Mouse (Mus musculus) induced T-regulatory cell, adult 2 months (primary cell): ENCODE data around the gene Galp.
"Not testable (repeated sequence)": the region's sequence is repeated elsewhere in the genome, so short reads cannot be mapped to it uniquely, and the experiment has no call there.

ENCODE experiments used
- DNase-seq: peaks from one replicate; pipeline ENCODE4 v3.0.0-alpha.2; 2012; ENCODE audit warnings: low read depth

Gene Galp

DNA sequence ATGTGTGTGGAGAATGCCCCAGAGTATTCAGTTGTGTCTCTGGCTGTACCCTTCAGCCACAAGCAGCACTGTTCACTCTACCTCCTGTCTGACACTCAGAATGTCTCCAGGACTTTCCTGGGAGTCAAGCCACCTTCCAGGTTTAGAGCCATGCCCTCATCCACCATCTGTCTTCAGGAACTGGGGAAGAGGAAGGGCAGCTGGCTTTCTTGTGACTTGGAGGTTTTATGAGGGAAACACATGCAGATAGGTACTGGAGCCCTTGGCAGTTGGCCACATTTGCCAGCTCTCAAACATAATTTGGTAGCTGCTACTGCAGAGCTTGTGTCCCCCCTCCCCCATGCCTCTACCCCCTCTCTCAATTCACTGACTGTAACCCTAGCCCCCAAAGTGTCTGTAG, 17.9 kb upstream of the Galp start:
- no peak for DNase-seq

DNA sequence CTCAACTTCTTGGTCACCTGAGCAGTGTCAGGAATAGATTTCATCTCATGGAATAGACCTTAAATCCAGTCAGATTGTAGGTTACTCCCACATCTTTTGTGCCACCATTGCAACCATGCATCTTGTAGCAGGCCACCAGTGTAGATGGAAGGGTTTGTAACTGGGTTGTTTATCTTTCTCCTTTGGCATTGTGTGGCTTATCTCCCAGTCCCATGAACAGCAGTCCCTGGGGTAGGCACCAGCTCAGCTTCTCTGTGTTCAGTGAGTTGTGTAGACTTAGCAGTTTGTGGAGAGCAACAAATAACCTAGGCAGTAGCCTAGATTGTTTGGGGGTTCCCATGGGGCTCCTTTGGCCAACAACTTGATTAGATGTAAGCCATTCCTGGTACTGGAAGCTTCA, 14.0 kb upstream of the Galp start:
- no peak for DNase-seq

DNA sequence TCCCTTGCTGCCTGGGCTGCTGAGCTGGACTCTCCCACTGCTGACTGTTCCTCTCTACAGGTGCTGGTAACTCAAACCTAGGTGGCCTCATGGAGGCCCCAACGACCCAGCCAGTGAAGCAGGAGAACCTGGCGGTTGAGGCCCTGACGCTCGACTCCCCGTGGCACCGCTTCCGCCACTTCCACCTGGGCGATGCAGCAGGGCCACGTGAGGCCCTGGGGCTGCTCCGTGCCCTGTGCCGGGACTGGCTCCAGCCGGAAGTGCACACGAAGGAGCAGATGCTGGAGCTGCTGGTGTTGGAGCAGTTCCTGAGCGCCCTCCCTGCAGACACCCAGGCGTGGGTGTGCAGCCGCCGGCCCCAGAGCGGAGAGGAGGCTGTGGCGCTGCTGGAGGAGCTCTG, 13.1 kb upstream of the Galp start:
- DNase-seq: no peak

DNA sequence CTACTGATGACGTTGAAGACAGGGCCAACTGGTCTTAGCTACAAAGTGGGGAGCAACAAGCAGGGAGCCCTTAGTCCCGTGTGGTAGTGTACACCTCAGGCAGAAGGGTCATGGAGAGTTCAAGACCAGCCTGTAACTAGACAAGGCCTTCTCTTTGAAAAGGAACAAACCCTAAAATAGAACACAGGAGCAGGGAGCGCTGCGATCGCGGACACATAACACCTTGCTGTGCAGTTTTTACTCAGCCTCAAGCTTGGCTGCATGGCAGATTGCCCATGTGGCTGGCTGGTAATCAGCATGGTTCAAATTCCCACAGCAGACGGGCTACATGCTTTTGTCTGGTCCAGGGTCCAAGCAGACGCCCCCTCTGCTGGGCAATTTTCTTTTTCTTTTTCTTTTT, 12.4 kb upstream of the Galp start:
- DNase-seq: no peak

DNA sequence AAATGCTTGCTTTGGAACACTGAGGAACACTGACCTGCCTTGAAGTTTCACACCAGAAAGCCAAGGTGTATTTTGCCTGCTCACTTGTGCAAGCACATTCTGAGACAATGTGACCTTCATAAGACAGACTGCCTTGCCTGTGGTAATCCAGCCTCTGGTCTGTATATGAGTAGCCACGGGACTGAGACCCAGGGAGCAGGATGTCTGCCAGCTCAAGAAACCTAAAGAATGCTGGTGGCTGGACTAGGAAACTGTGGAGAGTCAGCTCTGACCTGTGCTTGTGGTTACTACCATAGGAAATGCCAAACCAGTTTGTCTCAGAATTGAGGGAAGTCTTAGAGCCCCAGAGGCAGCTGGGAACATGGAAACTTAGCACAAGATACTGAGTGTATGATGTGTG, 11.5 kb upstream of the Galp start:
- no peak for DNase-seq

DNA sequence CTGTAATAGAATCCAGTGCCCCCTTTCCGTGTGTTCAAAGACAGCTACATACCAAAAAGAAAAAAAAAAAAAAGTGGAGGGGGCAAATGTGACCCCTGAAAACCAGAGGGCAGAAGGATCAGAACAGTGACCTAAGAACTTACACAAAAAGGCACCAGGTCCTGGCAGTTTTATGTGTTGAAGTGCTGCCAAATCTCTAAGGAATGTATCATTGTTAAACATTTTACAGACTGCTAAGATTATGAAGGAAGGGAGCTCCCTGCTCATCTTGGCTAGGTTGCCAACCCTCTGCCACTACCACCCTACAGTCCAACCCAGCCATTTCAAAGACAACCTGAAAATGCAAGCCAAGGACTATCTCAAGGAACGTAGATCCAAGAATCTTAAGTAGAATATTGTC, 10.7 kb upstream of the Galp start:
- no peak for DNase-seq

DNA sequence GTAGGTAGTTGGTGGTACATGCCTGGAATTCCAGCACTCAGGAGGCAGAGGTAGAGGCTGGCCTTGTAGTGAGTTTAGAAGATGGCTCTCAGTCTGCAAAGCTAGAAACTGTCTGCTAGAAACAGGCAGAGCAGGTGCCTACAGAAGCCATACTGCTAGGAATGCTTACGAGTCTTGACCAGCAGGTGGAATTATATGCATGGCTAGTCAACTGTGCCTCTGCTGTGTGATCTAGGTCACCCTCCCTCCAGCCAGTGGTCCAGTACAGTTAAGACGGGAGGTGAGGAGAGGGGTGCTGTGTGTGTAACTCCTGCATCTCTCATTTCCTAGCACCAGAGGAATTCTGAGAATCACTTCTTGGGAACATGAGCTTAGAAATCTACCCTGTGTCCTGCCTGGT, 10.1 kb upstream of the Galp start:
- DNase-seq: no peak

DNA sequence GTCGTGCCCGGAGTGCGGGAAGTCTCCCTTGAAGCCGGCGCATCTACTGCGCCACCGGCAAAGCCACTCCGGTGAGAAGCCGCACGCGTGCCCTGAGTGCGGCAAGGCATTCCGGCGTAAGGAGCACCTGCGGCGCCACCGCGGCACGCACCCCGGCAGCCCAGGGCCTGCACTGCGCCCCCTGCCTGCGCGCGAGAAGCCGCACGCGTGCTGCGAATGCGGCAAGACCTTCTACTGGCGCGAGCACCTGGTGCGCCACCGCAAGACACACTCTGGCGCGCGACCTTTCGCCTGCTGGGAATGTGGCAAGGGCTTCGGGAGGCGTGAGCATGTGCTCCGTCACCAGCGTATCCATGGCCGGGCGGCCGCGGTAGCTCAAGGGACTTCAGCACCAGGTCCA, 7.3 kb upstream of the Galp start:
- DNase-seq: no peak

DNA sequence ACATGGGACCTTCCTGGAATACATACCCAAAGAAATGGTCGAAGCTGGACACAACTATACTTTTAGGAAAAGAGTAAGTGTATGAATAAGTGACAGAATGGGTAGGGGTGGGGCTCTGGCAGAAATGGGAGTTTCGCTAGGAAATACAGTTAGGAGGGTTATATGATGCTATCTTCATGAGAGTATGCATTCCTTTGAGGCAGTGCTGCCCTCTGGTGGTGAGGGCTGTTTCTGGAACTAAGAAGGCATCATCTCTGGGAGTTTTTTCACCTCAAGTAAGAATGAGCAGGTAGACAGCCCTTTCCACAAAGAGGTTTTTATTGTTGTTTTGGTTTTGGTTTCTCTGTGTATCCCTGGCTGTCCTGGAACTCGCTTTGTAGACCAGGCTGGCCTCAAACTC, 5.5 kb upstream of the Galp start:
- peak; percentile 87 for DNase-seq

DNA sequence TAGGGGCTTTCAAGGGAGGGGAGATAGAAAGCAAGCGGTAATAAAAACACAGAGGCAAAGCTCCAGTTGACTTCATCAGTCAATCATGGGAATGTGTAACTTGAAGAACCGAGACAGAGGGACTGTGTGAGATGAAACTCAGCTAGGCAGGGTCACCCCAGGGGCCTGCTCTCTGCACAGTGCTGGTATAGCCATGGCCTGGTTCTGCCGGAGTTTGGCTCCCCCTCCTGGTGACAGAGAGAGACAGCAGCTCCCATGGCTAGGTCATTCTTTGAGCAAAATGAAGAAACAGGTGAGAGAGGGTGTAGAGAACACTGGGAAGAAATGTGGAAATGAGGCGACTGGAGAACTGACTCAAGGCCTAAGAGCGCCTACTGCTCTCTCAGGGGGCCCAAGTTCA, 2.8 kb upstream of the Galp start:
- peak; percentile 76 for DNase-seq

DNA sequence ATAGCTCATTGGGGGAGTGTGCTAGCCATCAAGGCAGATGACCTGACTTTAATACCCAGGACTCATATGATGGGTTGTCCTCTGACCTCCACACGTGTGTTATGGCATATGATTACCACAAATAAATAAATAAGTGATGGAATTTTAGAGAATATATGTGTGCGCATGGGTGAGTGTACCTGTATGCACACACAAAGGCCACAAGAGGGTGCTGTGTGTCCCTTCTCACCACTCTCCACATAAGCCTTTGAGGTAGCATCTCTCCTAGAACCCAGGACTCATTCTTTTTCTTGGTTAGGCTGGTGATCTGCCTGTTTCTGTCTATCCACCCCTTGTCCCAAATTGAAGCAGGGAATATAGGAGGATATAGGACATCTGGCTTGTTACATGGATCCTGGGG, 1.1 kb upstream of the Galp start:
- DNase-seq: peak; percentile 16

DNA sequence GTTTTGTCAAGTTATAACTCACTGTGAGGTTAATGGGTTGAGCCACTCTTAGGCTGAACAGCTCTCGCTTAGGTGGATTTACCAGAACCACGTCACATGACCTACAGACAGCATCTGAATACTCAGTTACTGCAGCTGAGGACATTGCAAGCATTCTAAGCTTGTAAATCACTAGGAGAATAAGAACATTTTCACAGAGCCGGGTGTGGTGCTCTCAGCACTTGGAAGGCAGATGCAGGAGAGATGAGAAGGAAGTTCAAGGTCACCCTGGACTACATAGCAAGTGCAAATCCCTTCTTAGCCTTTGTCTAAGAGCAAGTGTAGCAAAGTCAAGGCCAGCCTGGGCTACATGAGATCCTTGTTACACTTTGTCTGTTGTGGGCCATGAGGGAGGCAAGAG, 7.3 kb downstream of the Galp start:
- no peak for DNase-seq

DNA sequence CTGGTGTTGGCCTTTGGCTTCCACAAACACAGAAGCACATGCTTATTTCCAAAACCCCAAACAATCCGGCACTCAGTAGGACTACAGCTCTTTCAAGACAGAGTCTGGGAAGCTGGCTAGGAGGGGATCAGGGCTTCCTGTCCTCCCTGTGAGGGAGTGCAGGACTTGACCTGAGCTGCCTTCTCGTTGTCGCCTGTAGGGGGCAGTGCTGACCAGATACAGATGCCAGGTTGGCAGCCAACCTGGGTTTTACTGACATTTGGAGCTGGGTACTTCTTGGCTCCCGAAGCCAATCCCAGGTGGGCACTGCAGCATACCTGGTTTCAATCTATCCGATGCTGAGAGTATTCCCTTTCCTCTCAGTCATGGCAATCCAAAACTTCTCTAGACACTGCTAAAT, 16.3 kb downstream of the Galp start:
- DNase-seq: peak; percentile 46

DNA sequence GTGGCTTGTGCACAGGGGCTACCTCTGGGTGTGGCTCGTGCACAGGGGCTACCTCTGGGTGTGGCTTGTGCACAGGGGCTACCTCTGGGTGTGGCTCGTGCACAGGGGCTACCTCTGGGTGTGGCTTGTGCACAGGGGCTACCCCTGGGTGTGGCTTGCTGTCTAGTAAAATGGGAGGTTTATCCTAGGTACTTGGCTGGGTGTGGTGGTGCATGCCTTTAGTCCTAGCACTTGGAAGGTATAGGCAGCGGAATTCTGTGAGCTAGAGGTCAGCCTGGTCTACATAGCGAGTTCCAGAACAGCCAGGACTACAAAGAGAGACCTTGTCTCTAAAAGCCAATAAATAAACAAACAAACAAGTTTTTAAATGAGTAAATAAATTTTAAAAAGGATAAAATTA, 17.8 kb downstream of the Galp start:
- not testable (repeated sequence) for DNase-seq

DNA sequence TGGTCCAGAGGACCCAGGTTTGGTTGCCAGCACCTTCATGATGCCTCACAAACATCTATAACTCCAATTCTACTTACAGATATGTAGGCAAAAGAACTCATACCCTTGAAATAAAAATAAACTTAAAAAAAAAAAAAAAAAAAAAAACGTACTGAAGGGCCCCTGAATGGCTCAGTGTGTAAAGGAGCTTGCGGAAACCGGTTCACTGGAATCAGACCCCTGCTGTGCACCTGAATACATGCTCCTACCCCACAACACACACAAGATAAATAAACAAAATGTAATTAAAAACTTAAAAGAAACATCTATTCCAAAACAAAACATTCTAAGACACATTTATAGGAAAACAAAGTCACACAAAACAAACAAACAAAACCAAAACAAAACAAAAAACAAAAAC, 23.3 kb downstream of the Galp start:
- no peak for DNase-seq

DNA sequence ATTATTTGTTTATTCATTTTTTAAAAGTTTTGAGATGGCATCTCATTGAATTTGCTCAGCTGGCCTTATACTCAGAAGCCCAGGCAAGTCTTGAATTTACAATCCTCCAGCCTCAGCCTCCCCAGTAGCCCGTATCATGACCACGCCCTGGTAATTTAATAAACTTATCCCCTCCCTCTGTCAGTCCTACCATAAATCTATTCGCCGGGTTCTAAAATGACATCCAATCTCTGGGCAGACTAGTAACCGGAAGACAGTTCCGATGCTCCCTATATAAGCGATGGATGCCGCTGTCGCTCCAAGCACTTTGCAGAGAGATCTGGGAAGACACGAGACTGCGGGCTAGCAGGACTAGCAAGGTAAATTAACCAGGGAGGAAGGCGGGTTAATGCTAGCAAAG, 25.1 kb downstream of the Galp start, which contains the start of gene Zscan5b:
Zscan5b (plus strand) TSS at position 301 of the 400 bp plus-strand sequence.
- no peak for DNase-seq

DNA sequence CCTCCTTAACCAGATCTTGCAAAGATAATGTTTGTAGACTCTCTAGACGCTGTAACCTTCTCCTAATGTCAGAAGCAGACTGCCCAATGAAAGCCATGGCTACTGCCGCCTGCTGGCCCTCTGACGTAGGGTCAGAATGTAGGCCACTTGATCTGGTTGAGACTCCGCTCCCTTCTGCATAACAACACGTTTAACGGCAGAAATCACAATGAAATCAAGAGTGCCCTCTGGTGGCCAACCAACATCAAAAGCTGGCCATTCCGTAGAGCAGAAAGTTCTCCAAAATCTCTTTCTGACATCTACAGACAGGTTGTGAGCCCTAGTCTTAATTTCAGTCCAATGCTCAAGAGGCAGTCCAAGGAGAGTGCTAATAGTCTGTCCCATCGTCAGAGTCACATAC, 31.6 kb downstream of the Galp start:
- not testable (repeated sequence) for DNase-seq

DNA sequence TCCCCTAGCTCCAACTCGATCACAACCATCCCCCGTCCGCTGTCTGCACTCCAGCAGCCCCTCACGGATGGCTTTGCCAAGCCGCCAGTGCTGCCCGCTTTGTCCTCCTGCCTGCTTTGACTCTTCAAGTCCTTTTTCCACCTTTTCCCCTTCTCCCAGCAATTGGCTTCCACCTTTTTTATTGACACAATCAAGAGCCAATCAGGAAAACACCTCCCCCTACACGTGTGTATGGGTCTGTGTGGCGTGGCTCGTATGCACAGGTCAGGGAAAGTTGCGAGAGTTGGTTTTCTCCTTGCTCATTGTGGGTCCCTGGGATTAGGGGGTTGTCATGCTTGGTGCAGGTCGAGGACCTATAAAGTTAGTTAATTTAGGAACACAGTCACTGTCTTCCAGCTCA, 42.9 kb downstream of the Galp start:
- DNase-seq: no peak

DNA sequence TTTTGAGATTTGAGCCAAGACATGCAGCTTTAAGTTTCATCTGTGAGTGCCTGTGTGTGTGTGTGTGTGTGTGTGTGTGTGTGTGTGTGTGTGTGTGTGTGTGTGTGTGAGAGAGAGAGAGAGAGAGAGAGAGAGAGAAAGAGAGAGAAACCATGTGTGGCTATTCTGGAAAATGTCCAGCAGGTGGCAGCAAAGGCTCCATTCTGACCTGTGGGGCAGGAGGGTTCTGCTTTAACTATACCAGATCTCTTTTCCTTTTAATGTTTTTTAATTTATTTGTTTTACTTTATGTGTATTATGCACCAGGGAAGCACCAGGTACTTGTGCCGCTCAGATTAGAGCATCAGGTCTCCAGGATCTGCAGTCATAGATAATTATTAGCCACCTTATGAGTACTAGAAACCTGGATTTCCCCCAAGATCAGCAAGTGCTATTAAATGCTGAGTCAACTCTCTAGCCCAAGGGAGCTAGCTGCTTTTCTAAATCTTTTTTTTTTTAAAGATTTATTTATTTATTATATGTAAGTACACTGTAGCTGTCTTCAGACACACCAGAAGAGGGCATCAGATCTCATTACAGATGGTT, 44.0 kb downstream of the Galp start:
- DNase-seq: peak; percentile 73

DNA sequence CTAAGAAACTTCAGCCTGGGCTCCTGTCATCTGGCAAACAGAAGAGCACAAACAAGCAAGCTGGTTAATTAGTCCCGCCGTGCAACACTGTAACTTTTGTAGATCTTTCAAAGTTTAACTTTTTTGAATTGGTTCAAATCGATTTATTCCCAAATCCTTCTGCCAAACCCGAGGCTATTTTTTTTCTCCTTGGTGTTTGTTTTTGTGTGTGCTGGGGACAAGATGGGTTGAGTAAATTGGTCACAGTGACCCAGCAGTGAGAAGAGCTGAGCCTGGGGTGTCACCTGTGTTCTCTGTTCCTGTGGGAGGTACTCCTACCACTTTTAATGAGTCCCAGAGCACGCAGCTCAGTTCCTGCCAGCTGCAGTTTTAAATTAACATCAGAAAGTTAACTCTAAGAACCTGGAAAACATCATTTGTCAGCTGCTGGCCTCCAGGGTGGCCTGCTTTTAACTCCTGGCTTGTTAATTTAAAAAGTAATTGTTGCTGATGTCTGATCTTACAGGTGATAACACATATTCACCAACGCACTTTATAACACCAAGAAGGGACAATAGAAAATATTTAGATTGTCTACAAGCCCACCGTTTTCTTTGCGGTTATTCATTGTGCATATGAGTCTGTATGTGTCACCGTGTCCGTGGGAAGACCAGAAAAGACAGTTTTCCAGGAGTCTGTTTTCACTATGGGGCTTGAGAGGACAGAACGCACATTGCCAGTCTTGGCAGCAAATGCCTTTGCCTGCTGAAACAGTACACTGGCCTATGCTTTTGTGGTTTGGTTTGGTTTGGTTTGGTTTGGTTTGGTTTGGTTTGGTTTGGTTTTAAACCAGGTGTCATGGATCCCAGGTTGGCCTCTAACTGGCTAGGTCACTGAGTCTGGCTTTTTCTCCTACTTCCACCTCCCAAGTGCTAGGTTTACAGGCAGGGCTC, 47.7 kb downstream of the Galp start:
- DNase-seq: no peak

DNA sequence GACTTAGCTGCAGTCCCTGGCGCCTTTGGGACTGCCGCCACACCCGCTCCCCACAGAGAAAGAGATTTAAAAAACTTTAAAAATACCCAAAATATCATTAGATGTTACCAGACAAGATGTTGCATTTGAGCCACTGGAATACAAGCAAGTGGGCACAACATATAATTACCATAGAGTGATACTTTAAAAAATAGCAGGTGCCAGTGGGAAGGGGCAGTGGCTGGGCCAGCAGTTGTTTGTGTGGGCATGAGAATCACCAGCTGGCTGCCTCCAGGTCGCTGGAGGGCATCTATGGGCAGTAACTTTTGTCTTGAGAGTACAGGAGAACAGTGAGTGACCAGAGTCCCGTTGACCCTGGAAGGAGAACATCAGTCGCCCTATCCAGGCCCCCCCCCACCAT, 55.5 kb downstream of the Galp start, which contains the start of gene Epp13:
Epp13 (plus strand) TSS at position 301 of the 400 bp plus-strand sequence.
- DNase-seq: no peak

DNA sequence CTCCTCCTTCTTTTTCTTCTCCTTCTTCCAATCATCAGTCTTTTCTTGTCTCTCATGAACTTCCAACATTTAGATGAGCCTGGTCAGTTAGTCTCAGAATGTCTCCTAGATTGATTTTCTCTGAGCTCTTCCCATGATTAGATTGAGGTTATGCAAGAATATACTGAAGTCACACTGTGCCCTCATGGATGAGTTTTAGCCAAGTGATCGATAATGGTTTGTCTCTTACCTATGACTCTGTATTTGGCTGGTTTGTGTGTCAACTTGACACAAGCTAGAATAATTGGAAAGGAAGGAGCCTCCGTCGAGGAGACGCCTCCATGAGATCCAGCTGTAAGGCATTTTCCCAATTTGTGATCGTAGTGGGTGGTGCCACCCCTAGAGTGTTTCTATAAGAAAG, 57.6 kb downstream of the Galp start:
- no peak for DNase-seq

DNA sequence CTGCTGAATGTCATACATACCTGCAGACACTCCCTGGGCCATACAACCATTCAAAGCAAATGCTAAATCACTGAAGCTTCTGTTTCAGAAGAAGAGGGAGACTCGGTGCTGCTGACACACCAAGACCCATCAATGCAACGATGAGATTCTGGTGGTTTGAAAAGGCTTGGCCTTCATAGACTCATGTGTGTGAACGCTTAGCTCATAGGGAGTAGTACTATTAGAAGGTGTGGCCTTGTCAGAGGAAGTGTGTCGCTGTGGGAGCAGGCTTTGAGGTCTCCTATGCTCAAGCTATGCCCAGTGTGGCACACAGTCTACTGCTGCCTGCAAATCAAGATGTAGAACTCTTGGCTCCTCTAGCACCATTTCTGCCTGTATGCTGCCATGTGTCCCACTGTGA, 60.5 kb downstream of the Galp start:
- DNase-seq: no peak
